Mouse (Mus musculus) embryonic stem cell, embryonic (primary cell): ENCODE measurements around the gene Tefm.

ENCODE experiments used
- CTCF ChIA-PET, 4 experiments: fragments of 300-600 bp in 2 of 4; fragments of 350-600 bp in 2 of 4; sonication (Branson Sonifier 250); formaldehyde crosslinking; loops; one replicate each; lab custom pipeline; 2022; ENCODE audit warnings: inconsistent platforms in 2 of 4; lab: Charles Lee
- POLR2A ChIA-PET, 4 experiments: fragments of 300-600 bp in 2 of 4; fragments of 350-600 bp in 2 of 4; sonication (Branson Sonifier 250); formaldehyde crosslinking; loops; one replicate each; lab custom pipeline; 2022; ENCODE audit warnings: antibody characterized with exemption in 4 of 4, inconsistent platforms in 1 of 4; lab: Charles Lee

Gene Tefm

GRCm38 (mm10) chr11:80141825-80142521 lies at the start of gene Tefm:
Tefm (minus strand) TSS chr11:80142175.
- ChIA-PET POLR2A (interaction anchor here in 3 of 4 experiments (0.6 to 5.7 kb wide), 29 partner anchors 7 to 241 kb away, joined by 3 to 31 read pairs (median 5); partner anchors contain the start of genes Adap2 (in 3 of the 3), Crlf3 (in 3 of the 3), Rnf135 (in 2 of the 3) and Rhot1 (in 1 of the 3)), CTCF (interaction anchor here in 1 of 4 experiments (0.5 kb wide), 1 partner anchor 90 kb away, joined by 3 read pairs; no protein-coding TSS in a partner anchor)

- ChIA-PET CTCF (interaction anchor here in 2 of 4 experiments (0.9 to 2.7 kb wide), 4 partner anchors 9 to 103 kb away, joined by 3 to 8 read pairs (median 5); partner anchors contain the start of gene Rhot1 (in 2 of the 2)), POLR2A (interaction anchor here in 1 of 4 experiments (1.0 to 2.1 kb wide), 5 partner anchors 9 to 51 kb away, joined by 3 to 9 read pairs (median 5); no protein-coding TSS in a partner anchor)
Observed at GRCm38 (mm10) chr11:80190280-80190679, 48.3 kb upstream of the Tefm start.

DNA sequence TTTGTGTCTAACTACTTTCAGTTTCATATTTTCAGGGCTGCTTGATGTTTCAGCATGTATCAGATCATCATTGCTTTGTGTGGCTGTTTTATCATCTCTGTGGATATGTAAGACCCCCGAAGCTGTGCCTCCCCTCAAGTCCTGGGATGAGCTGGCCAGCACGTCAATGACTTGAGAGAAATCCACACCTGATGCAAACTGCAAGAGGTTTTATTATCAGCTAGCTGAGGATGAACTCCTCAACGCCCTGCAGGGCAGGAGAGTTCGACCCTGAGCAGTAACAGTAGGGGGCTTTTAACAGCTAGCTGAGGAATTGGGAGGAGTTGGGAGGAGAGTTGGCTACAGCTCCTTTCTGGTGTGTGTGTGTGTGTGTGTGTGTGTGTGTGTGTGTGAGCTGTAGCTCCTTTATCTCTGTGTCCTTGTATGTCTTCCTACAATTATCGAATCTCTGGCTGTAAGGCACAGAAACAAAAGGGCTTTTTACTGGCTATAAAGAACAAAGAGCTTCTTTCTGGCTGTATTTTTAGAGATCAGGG lies 43.5 kb upstream of the Tefm start:
- ChIA-PET POLR2A (interaction anchor here in 3 of 4 experiments (0.6 to 3.4 kb wide), 24 partner anchors 9 to 251 kb away, joined by 3 to 53 read pairs (median 3); partner anchors contain the start of genes Tefm (in 2 of the 3), Adap2 (in 1 of the 3) and Crlf3 (in 1 of the 3)), CTCF (interaction anchor here (0.6 to 4.9 kb wide), 10 partner anchors 9 to 48 kb away, joined by 3 to 52 read pairs (median 5); partner anchors contain the start of gene Rhot1 (in 2 of the 4))

- ChIA-PET CTCF (interaction anchor here in 3 of 4 experiments (0.6 to 4.9 kb wide), 8 partner anchors 9 to 147 kb away, joined by 3 to 52 read pairs (median 6); partner anchors contain the start of gene Rhot1 (in 2 of the 3)), POLR2A (interaction anchor here (0.5 to 3.4 kb wide), 41 partner anchors 9 to 432 kb away, joined by 3 to 53 read pairs (median 5); partner anchors contain the start of genes Adap2 (in 2 of the 4), Crlf3 (in 2 of the 4), Rhot1 (in 2 of the 4) and Tefm (in 2 of the 4))
Observed at GRCm38 (mm10) chr11:80184531-80185071, 42.6 kb upstream of the Tefm start.

DNA sequence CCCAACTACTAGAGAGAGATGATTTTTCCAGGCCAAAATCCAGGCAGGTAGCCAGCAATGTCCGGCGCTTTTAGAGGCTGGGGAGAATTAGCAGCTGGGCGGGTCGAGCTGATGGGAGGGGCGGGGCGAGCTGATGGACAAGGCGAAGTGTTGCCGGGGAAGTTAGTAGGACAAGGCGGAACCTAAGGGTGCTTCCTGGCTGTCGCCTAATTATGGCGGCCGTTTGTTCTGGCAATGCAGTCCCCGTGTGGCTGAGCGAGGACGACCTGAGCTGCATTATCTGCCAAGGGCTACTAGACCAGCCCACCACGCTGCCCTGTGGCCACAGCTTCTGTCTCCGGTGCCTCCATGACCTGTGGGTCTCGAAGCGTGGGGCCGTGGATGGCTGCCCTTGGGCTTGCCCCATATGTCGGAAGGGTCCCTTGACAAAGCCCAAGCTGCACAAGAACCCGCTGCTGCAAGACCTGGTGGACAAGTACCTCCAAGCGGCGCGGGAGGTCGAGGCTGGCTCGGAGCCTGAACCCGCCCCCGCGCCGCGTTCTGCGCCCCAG lies 41.8 kb upstream of the Tefm start, which contains the start of gene Rnf135:
Gene Rnf135 (plus strand): TSS at position 147 of the 551 bp plus-strand sequence.
- POLR2A ChIA-PET = interaction anchor here (0.6 to 3.4 kb wide), 66 partner anchors 9 to 1384 kb away, joined by 3 to 53 read pairs (median 4); partner anchors contain the start of genes Rhot1 (in 4 of the 4), Adap2 (in 2 of the 4), Crlf3 (in 2 of the 4) and Tefm (in 2 of the 4)

DNA sequence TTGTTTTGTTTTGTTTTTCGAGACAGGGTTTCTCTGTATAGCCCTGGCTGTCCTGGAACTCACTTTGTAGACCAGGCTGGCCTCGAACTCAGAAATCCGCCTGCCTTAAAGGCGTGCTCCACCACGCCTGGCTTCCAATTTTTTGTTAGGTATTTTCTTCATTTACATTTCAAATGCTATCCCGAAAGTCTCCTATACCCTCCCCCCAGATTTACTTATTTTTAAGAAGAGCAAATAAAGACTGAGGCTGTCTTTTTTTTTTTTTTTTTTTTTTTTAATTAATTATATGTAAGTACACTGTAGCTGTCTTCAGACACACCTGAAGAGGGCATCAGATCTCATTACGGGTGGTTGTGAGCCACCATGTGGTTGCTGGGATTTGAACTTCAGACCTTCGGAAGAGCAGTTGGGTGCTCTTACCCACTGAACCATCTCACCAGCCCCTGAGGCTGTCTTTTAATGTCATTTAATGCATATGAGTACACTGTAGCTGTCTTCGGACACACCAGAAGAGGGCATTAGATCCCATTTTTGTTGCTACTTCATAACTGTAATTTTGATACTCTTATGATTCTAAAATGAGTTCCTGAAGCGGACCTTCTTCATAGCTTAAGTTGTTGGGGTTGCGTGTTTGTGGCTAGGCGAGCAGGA lies 41.2 kb upstream of the Tefm start:
- POLR2A ChIA-PET = interaction anchor here (0.6 to 3.4 kb wide), 65 partner anchors 8 to 1383 kb away, joined by 3 to 53 read pairs (median 5); partner anchors contain the start of genes Rhot1 (in 3 of the 4), Adap2 (in 2 of the 4), Crlf3 (in 2 of the 4) and Tefm (in 2 of the 4)
- CTCF ChIA-PET = interaction anchor here (0.6 to 4.9 kb wide), 28 partner anchors 9 to 1547 kb away, joined by 3 to 52 read pairs (median 4); partner anchors contain the start of genes Rhot1 (in 3 of the 4), Adap2 (in 1 of the 4), Crlf3 (in 1 of the 4) and Psmd11 (in 1 of the 4)

More for the DNA sequence above, 41.8 kb upstream of the Tefm start, which contains the start of gene Rnf135:
- CTCF ChIA-PET = interaction anchor here (0.6 to 4.9 kb wide), 28 partner anchors 10 to 1547 kb away, joined by 3 to 52 read pairs (median 4); partner anchors contain the start of genes Rhot1 (in 3 of the 4), Adap2 (in 1 of the 4), Crlf3 (in 1 of the 4) and Psmd11 (in 1 of the 4)

GRCm38 (mm10) chr11:80181021-80181749 lies 39.2 kb upstream of the Tefm start:
- ChIA-PET POLR2A (interaction anchor here (0.6 to 1.4 kb wide), 12 partner anchors 10 to 1265 kb away, joined by 3 to 10 read pairs (median 4); partner anchors contain the start of genes Adap2 (in 1 of the 4) and Tefm (in 1 of the 4)), CTCF (interaction anchor here (0.6 to 4.9 kb wide), 7 partner anchors 10 to 227 kb away, joined by 3 to 52 read pairs (median 3); partner anchors contain the start of gene Adap2 (in 1 of the 4))

GRCm38 (mm10) chr11:80178316-80178715 lies 36.3 kb upstream of the Tefm start:
- POLR2A ChIA-PET = interaction anchor here in 3 of 4 experiments (0.5 to 4.1 kb wide), 26 partner anchors 8 to 444 kb away, joined by 3 to 28 read pairs (median 4); partner anchors contain the start of genes Crlf3 (in 2 of the 3), Adap2 (in 1 of the 3) and Tefm (in 1 of the 3)
- CTCF ChIA-PET = interaction anchor here in 3 of 4 experiments (0.5 to 2.1 kb wide), 6 partner anchors 15 to 135 kb away, joined by 3 to 10 read pairs (median 4); no protein-coding TSS in a partner anchor

GRCm38 (mm10) chr11:80176911-80177895 lies 35.2 kb upstream of the Tefm start:
- ChIA-PET CTCF (interaction anchor here in 3 of 4 experiments (0.5 to 2.1 kb wide), 6 partner anchors 17 to 347 kb away, joined by 3 to 7 read pairs (median 4); no protein-coding TSS in a partner anchor), POLR2A (interaction anchor here (0.6 to 4.1 kb wide), 46 partner anchors 7 to 311 kb away, joined by 3 to 30 read pairs (median 4); partner anchors contain the start of genes Adap2 (in 3 of the 4), Crlf3 (in 2 of the 4), Rhot1 (in 2 of the 4) and Tefm (in 2 of the 4))

DNA sequence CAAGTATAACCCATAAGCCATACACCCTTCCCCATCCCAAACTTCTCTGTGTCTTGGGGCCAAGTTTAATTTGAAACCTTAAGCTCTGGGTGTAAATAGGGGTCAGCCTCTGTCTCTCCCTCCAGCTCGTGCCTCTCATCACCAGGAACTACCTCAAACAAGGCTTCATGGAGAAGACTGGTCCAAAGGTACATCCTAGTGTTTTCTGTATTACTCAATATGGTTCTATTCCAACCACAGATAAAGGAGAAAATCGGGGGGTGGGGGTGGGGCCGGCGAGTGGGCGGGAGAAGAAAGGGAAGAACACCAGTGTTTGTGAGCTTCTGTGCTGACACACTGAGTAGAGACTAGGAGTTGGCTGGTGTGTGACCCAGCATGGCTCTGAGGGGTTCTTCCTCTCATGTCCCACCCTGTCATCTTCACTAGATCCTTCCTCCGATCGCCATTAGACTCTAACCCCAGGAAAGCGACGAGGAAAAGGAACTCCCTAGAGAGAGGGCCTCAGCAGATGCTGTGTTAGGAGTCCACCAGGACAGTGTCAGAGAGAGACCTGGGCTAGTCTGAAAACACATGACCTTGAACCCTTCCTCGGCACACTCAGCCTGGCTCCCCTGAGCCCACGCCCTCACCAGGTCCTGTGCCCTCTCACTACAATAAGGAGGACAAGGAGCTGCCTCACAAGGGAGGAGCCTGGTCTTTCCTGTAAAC lies 32.1 kb upstream of the Tefm start:
- ChIA-PET POLR2A (interaction anchor here in 3 of 4 experiments (0.6 to 4.0 kb wide), 16 partner anchors 9 to 264 kb away, joined by 3 to 37 read pairs (median 5); partner anchors contain the start of genes Rnf135 (in 3 of the 3), Adap2 (in 2 of the 3) and Tefm (in 1 of the 3)), CTCF (interaction anchor here in 3 of 4 experiments (0.6 to 2.0 kb wide), 6 partner anchors 9 to 1852 kb away, joined by 3 to 10 read pairs (median 4); partner anchors contain the start of genes Rnf135 (in 2 of the 3) and Rhot1 (in 1 of the 3))

GRCm38 (mm10) chr11:80171884-80172283 lies 29.9 kb upstream of the Tefm start:
- ChIA-PET CTCF (interaction anchor here in 1 of 4 experiments (1.1 kb wide), 1 partner anchor 12 kb away, joined by 3 read pairs; the partner anchor contains the start of gene Rnf135), POLR2A (interaction anchor here in 2 of 4 experiments (0.6 to 4.0 kb wide), 8 partner anchors 10 to 245 kb away, joined by 3 to 37 read pairs (median 4); partner anchors contain the start of genes Rnf135 (in 2 of the 2) and Adap2 (in 1 of the 2))

DNA sequence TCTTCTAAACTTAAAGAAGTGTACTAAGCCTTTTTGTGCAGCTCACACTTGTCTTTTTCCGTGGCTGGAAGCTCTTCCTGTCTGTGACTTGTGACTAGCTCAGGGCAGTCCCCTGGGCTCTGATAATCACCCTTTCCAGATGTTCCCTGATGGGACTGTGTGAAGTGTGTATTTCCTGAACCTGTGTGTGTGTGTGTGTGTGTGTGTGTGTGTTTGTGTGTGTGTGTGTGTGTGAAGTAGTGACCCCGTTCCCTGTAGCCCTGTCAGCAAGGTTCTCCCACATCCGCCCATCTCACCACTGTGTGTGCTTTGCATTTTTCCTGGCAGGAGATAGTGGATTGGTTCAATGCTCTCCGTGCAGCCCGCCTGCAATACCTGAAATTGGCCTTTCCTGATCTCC lies 28.4 kb upstream of the Tefm start:
- ChIA-PET POLR2A (interaction anchor here in 3 of 4 experiments (0.6 to 1.6 kb wide), 11 partner anchors 8 to 613 kb away, joined by 3 to 8 read pairs (median 4); partner anchors contain the start of genes Adap2 (in 1 of the 3), Crlf3 (in 1 of the 3) and Rnf135 (in 1 of the 3)), CTCF (interaction anchor here in 3 of 4 experiments (0.8 to 1.3 kb wide), 4 partner anchors 13 to 258 kb away, joined by 3 to 4 read pairs (median 4); partner anchors contain the start of gene Rnf135 (in 2 of the 3))

- POLR2A ChIA-PET = interaction anchor here in 3 of 4 experiments (0.6 to 1.6 kb wide), 9 partner anchors 8 to 612 kb away, joined by 3 to 8 read pairs (median 4); partner anchors contain the start of genes Adap2 (in 1 of the 3), Crlf3 (in 1 of the 3) and Rnf135 (in 1 of the 3)
Observed at GRCm38 (mm10) chr11:80169629-80170028, 27.7 kb upstream of the Tefm start.

More at GRCm38 (mm10) chr11:80169629-80170028, 27.7 kb upstream of the Tefm start:
- CTCF ChIA-PET = interaction anchor here in 3 of 4 experiments (0.8 to 1.3 kb wide), 4 partner anchors 14 to 258 kb away, joined by 3 to 4 read pairs (median 4); partner anchors contain the start of gene Rnf135 (in 2 of the 3)
